Mouse (Mus musculus) adrenal gland, adult 2 months (tissue): ENCODE measurements around the gene Ube2n. TPM values are rescaled to one million over a fixed set of nuclear protein-coding genes. Genes with fewer than 3 reads are reported as not detected.
"Not testable (repeated sequence)": the region's sequence is repeated elsewhere in the genome, so short reads cannot be mapped to it uniquely, and the experiment has no call there.

Experiments
- DNase-seq: peaks from one replicate; pipeline ENCODE4 v3.0.0; 2021
- polyA plus RNA-seq: library from polyadenylated mRNA; depleted of rRNA; stranded (reverse); fragments of >200 nt; gene quantifications from 2 replicates; pipeline ENCODE4 v1.2.3, GENCODE M21; 2012
- total RNA-seq, 2 experiments: library from RNA; stranded (reverse); gene quantifications; 2 replicates each; pipeline ENCODE4 v1.2.3; 2021

The Ube2n gene
- total and polyA plus RNA-seq, 3 experiments = 10.2 to 156 (median 140) TPM

- no peak for DNase-seq
These were observed 10.2 kb downstream of the Ube2n start for GRCm38 (mm10) chr10:95525037-95525675.

- DNase-seq = no peak
These were observed 10.9 kb downstream of the Ube2n start for GRCm38 (mm10) chr10:95525871-95526270.

- no peak for DNase-seq
These were observed 11.7 kb downstream of the Ube2n start for GRCm38 (mm10) chr10:95526495-95527122.

- no peak for DNase-seq
These were observed 15.7 kb downstream of the Ube2n start for GRCm38 (mm10) chr10:95530551-95531121.

GRCm38 (mm10) chr10:95532916-95533315 is 18.0 kb downstream of the Ube2n start:
- DNase-seq = no peak

- DNase-seq = peak; percentile 56
These were observed 18.4 kb downstream of the Ube2n start for GRCm38 (mm10) chr10:95533382-95533781.

- DNase-seq = no peak
These were observed 20.7 kb downstream of the Ube2n start for GRCm38 (mm10) chr10:95535399-95536221.

- no peak for DNase-seq
These were observed 21.2 kb downstream of the Ube2n start for GRCm38 (mm10) chr10:95536222-95536541.

GRCm38 (mm10) chr10:95539260-95539659 is 24.3 kb downstream of the Ube2n start:
- no peak for DNase-seq

- no peak for DNase-seq
These were observed 24.9 kb downstream of the Ube2n start for GRCm38 (mm10) chr10:95539841-95540240.

- DNase-seq = no peak
These were observed 28.0 kb downstream of the Ube2n start for GRCm38 (mm10) chr10:95542916-95543315.

- DNase-seq = no peak
These were observed 28.4 kb downstream of the Ube2n start for GRCm38 (mm10) chr10:95543377-95543776.

- DNase-seq = no peak
These were observed 29.1 kb downstream of the Ube2n start for GRCm38 (mm10) chr10:95544004-95544403.

- no peak for DNase-seq
These were observed 29.7 kb downstream of the Ube2n start for GRCm38 (mm10) chr10:95544651-95545050.

GRCm38 (mm10) chr10:95545051-95545450 is 30.1 kb downstream of the Ube2n start:
- DNase-seq = no peak

GRCm38 (mm10) chr10:95546178-95546577 is 31.2 kb downstream of the Ube2n start:
- no peak for DNase-seq

- no peak for DNase-seq
These were observed 33.3 kb downstream of the Ube2n start for GRCm38 (mm10) chr10:95548154-95548826.

GRCm38 (mm10) chr10:95549080-95549479 is 34.1 kb downstream of the Ube2n start:
- not testable (repeated sequence) for DNase-seq

GRCm38 (mm10) chr10:95550506-95550905 is 35.6 kb downstream of the Ube2n start:
- no peak for DNase-seq

- no peak for DNase-seq
These were observed 36.8 kb downstream of the Ube2n start for GRCm38 (mm10) chr10:95551752-95552151.

- DNase-seq = no peak
These were observed 37.4 kb downstream of the Ube2n start for GRCm38 (mm10) chr10:95552326-95552725.

- DNase-seq = no peak
These were observed 40.9 kb downstream of the Ube2n start for GRCm38 (mm10) chr10:95555866-95556265.
